Mouse (Mus musculus) heart, embryonic 15.5 days (tissue): ENCODE results near the gene Sirt4. TPM values are rescaled to one million over a fixed set of nuclear protein-coding genes. Genes with fewer than 3 reads are reported as not detected.

Experiments used
- ATAC-seq: fragments of 200-750 bp; cut with Nextera tagmentation; replicated peaks from 2 replicates; pipeline ENCODE4 v1.8.0; 2017; ENCODE audit warnings: low read depth, moderate TSS enrichment; ENCODE audit not compliant: insufficient number of reproducible peaks, insufficient read depth, low FRiP score
- H3K27ac ChIP-seq: fragments of 300-500 bp; sonication (generic); 2 replicates; pipeline ENCODE4 v1.5.1; 2015; ENCODE audit warnings: mild to moderate bottlenecking, inconsistent platforms
- H3K27me3 ChIP-seq: fragments of 300-500 bp; sonication (generic); 2 replicates; pipeline ENCODE4 v1.6.1; 2015; ENCODE audit warnings: inconsistent platforms
- H3K36me3 ChIP-seq: fragments of 300-500 bp; sonication (generic); 2 replicates; pipeline ENCODE4 v1.6.1; 2015; ENCODE audit warnings: mild to moderate bottlenecking, inconsistent platforms
- H3K4me1 ChIP-seq: fragments of 300-500 bp; sonication (generic); replicated peaks from 2 replicates; pipeline ENCODE4 v1.6.1; 2015; ENCODE audit warnings: inconsistent platforms
- H3K4me2 ChIP-seq: fragments of 300-500 bp; sonication (generic); 2 replicates; pipeline ENCODE4 v1.6.1; 2015; ENCODE audit warnings: inconsistent platforms, mild to moderate bottlenecking, moderate library complexity
- H3K4me3 ChIP-seq: fragments of 300-500 bp; sonication (generic); 2 replicates; pipeline ENCODE4 v1.5.1; 2015; ENCODE audit warnings: mild to moderate bottlenecking, inconsistent platforms
- H3K9ac ChIP-seq: fragments of 300-500 bp; sonication (generic); 2 replicates; pipeline ENCODE4 v1.6.1; 2015; ENCODE audit warnings: mild to moderate bottlenecking, inconsistent platforms
- H3K9me3 ChIP-seq: fragments of 300-500 bp; sonication (generic); replicated peaks from 2 replicates; pipeline ENCODE4 v1.6.1; 2016; ENCODE audit warnings: inconsistent platforms
- WGBS: fragments of 180-500 bp; shearing (Covaris S2); methylation state at CpG from one replicate; pipeline ENCODE4 v1.1.7; 2015; ENCODE audit warnings: mixed read lengths; 5-methylcytosine and 5-hydroxymethylcytosine counted together
- polyA plus RNA-seq: library from polyadenylated mRNA; unstranded; fragments of >200 nt; fragmentation: Nextera tagmentation; extraction: Ambion mirVana; gene quantifications from 2 replicates; pipeline ENCODE4 v1.2.1, GENCODE M21; 2015

The Sirt4 gene
- polyA plus RNA-seq, 1 experiment from 2014 or later: 20.9 TPM

DNA sequence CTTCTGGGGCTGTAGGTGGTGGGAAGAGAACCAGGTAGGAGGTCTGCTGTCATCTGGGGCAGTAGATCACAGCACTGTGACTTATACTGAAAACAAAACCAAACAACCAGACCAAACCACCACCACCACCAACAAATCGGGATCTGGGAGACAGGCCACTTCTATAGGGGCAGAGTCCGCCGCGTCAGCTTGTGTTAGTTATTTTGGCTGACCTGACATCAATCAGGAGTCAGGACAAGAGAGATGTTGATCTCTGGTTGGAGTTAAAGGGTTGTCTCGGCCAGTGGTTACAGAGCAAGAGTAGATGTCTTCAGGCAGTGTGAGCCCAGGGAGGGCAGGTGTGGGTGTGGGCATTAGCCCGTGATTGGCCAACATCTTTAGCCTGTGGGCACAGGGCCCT, 29.8 kb upstream of the Sirt4 start:
- Histone ChIP-seq H3K4me1 (peaks cover 55% of the 10 kb centered on the region), H3K4me2 (no peak overlapping the region), H3K9ac (peak overlapping the region; percentile 36; the same call in 1 of the 2 replicates)

DNA sequence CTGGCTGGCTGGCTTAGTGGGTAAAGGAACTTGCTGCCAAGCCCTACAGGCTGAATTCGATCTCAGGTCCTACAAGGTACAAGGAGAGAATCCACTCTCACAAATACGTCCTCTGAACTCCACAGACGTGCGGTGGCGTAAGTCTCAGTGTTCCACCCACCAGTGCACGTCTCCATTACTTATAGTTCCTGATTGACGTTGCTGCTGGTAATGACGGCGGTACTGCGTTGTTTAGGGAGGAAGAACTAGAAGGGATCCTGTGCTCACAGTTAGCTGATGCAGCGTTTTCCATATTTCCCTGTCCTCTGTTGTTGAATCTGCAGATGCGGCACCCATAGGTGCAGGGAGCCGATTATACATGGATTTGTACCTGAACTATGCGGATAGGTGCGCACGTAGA, 29.2 kb upstream of the Sirt4 start:
- H3K27ac ChIP-seq: peak overlapping the region; percentile 93
- ATAC-seq: no peak
- H3K36me3 ChIP-seq: no peaks in the 10 kb centered on the region; the same call in 1 of the 2 replicates
- no peak overlapping the region for H3K9ac ChIP-seq
- no peak overlapping the region for H3K4me2 ChIP-seq
- 91% methylated on average over 16 of the region's 16 CpGs for WGBS
- no peaks in the 10 kb centered on the region for H3K27me3 ChIP-seq
- H3K4me3 ChIP-seq: no peak overlapping the region
- no peaks in the 10 kb centered on the region for H3K9me3 ChIP-seq
- H3K4me1 ChIP-seq: peaks cover 58% of the 10 kb centered on the region

More for the DNA sequence above, 29.8 kb upstream of the Sirt4 start:
- H3K36me3 ChIP-seq: no peaks in the 10 kb centered on the region; the same call in 1 of the 2 replicates
- H3K27ac ChIP-seq: peak overlapping the region; percentile 93
- H3K9me3 ChIP-seq: no peaks in the 10 kb centered on the region
- 73% methylated on average over 6 of the region's 6 CpGs for WGBS
- H3K27me3 ChIP-seq: no peaks in the 10 kb centered on the region
- ATAC-seq: no peak
- no peak overlapping the region for H3K4me3 ChIP-seq

DNA sequence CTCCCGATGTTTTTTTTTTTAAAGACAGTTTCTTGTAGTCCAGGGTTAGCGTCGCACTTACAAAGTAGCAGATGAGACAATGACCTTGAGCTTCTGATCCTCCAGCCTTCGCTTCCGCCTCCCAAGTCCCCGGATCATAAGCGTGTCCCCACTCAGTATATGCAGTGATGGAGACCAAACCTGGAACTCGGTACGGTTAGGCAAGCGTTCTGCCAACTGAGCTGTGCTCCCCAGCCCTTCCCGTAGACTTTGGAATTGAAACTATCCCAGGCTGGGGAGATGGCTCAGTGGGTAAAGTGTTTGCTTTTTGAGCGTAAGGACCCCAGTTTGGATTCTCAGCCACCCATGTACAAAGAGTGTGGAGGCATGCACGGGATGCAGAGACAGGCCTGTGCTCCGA, 28.7 kb upstream of the Sirt4 start:
- Histone ChIP-seq H3K9me3 (no peaks in the 10 kb centered on the region), H3K9ac (no peak overlapping the region), H3K36me3 (no peaks in the 10 kb centered on the region; the same call in 1 of the 2 replicates), H3K27ac (peak overlapping the region; percentile 93), H3K4me1 (peaks cover 63% of the 10 kb centered on the region), H3K4me3 (no peak overlapping the region), H3K27me3 (no peaks in the 10 kb centered on the region), H3K4me2 (no peak overlapping the region)
- 94% methylated on average over 14 of the region's 14 CpGs for WGBS
- no peak for ATAC-seq

DNA sequence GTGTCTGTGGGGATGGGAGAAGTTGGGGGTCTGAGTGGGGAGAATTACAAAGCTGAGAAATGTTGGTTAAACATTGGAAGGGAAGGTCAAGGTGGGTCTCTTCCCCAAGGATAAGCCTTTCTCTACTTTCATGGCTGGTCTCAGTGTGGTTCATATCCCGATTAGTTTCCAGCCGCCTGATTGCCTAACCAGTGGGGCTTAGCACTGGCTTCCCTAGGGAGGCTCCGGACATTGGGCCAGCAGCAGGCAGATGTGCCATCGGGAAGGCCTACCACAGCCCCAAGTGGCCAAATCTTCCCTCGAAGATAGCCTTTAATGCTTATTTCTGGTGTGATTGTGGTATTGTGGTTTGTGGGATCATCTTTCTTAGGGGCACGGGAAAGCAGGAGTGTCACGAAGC, 27.9 kb upstream of the Sirt4 start:
- Histone ChIP-seq H3K9me3 (no peaks in the 10 kb centered on the region), H3K27ac (no peak overlapping the region), H3K4me2 (no peak overlapping the region), H3K27me3 (no peaks in the 10 kb centered on the region), H3K9ac (no peak overlapping the region), H3K4me3 (no peak overlapping the region), H3K4me1 (peaks cover 69% of the 10 kb centered on the region), H3K36me3 (no peaks in the 10 kb centered on the region)
- 89% methylated on average over 7 of the region's 7 CpGs for WGBS
- no peak for ATAC-seq

DNA sequence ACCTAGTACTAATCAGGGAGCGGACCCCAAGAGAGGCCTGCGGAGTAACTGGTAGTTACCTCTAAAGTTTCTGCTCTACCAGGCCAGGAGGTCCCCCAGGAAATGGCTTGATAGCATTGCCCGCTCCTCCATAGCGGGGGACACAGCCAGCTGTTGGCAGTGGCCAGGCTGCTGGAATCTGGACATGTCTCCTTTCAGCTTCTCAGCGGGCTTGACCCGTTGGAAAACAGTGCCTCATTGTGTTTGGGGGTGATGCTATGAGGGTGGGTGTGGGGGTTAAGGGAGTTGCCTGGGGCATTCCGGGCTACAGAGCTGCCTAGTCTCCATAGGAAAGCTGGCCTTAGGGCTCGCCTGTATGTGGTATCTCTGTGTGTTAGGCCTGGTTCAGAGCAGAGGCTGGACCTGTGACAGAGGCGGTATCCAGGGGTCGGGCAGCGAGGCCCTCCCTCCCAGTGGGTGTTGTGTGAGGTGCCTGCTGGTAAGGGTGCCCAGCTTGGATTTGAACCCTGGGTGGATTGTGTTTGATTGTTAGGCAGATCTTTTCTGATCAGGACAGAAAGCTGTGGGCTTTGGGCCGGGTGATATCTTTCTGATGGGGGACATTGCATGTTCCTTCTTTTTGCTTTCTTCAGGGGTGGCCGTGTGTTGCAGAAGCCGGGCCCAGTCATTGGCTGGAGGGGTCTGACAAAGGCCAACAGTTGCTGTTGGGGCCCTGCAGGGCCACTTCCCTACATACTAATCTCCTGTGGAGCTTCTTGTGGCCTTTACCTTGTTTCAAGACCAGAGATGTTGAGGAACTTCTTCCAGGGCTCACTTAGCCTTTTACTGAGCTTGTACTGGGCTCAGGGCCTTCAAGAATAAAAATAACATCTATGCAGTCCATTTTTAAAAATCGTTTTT, 25.5 kb upstream of the Sirt4 start:
- H3K4me3 ChIP-seq: peak overlapping the region; percentile 92
- H3K27me3 ChIP-seq: no peaks in the 10 kb centered on the region
- peak overlapping the region; percentile 43; the same call in 1 of the 2 replicates for H3K9ac ChIP-seq
- WGBS: 67% methylated on average over 15 of the region's 15 CpGs
- ATAC-seq: no peak
- H3K9me3 ChIP-seq: no peaks in the 10 kb centered on the region
- peaks cover 53% of the 10 kb centered on the region for H3K4me1 ChIP-seq
- no peaks in the 10 kb centered on the region for H3K36me3 ChIP-seq
- peak overlapping the region; percentile 74 for H3K4me2 ChIP-seq
- peak overlapping the region; percentile 76 for H3K27ac ChIP-seq

DNA sequence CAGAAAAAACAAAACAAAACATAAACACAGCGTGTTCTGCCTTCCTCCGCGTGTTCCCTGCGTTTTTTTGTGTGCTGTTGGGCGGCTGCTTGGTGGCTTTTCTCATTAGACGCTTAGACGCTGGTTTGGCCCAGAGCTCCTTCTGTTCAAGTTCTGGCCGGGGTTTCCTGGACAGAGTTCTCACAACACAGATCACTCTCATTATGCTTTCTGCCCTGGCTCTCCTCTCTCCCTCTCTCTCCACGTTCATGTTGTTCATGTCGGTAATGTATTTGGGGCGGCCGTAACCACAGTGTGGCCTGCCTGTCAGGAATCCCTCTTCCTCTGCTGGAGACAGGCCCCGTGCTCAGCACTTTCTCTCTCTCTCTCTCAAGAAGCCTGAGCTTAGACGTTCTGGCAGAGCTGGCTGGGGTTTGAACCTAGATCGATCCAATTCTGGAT, 24.8 kb upstream of the Sirt4 start:
- WGBS: 43% methylated on average over 15 of the region's 15 CpGs
- no peak for ATAC-seq
- H3K4me1 ChIP-seq: peaks cover 46% of the 10 kb centered on the region

DNA sequence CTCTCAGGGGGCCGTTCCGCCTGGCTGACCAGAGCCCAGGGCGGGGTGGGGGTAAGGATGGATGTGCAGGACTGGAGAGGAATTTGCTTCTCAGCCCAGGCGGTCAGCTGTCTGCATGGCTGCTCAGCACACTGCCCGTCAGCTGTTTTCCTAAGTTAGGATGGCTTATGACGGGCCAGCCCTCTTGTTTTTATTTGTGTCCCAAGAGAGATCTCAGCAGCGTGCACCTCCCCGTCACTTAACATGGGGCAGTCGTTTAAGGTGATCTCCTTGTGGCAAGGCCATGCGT, 24.3 kb upstream of the Sirt4 start:
- Histone ChIP-seq H3K4me3 (peak overlapping the region; percentile 92), H3K4me2 (peak overlapping the region; percentile 74), H3K27ac (peak overlapping the region; percentile 76), H3K4me1 (peaks cover 41% of the 10 kb centered on the region), H3K9ac (peak overlapping the region; percentile 95), H3K9me3 (no peaks in the 10 kb centered on the region), H3K36me3 (no peaks in the 10 kb centered on the region), H3K27me3 (no peaks in the 10 kb centered on the region)
- no peak for ATAC-seq
- 40% methylated on average over 10 of the region's 10 CpGs for WGBS

More for the DNA sequence above, 24.8 kb upstream of the Sirt4 start:
- Histone ChIP-seq H3K36me3 (no peaks in the 10 kb centered on the region), H3K9ac (peak overlapping the region; percentile 43; the same call in 1 of the 2 replicates), H3K4me3 (peak overlapping the region; percentile 92), H3K4me2 (peak overlapping the region; percentile 74), H3K27ac (peak overlapping the region; percentile 76), H3K9me3 (no peaks in the 10 kb centered on the region), H3K27me3 (no peaks in the 10 kb centered on the region)

DNA sequence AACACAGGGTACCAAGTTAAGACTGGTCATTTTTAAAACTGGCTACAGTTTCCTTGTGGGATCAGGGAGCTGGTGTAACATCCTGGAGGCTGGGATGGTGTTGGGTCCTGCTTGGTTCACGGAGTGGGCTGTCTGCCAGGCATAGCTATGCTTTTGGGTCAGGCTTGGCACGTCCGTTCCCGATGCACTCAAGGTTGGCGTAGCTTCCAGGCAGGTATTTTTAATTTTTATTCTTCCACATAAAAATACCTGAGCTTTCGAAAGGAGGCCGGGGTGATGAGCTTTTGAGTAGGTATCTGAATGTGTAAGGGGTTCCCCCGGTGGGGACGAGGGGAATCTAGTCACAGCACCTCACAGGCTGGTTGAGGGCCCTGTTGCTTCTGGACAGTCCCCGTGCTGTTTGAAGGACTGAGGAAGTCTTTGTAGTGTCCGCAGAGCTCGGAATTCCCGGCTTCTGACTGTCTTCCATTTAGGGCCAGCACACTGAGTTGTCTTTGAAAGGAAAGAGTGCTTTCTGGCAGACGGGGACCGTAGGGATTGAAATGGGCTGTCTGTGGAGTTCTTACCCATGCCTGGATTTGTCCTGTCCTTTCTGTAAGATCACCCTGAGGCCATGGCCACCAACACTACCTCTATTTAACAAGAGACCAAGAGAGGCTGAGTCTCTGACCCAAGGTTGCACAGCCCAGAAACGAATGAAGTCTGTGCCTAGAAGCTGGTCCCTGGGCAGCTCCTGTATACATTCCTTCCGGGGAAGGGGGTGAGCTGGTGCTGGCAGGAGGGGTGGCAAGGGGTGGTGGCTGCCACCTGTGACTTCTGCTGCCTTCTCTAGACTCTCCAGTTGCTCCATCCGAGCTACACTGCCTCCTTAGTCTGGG, 23.7 kb upstream of the Sirt4 start:
- 30% methylated on average over 18 of the region's 18 CpGs for WGBS
- peak overlapping the region; percentile 74 for H3K4me2 ChIP-seq
- H3K27me3 ChIP-seq: no peaks in the 10 kb centered on the region
- H3K27ac ChIP-seq: peak overlapping the region; percentile 76
- H3K9me3 ChIP-seq: no peaks in the 10 kb centered on the region
- peaks cover 36% of the 10 kb centered on the region for H3K4me1 ChIP-seq
- H3K9ac ChIP-seq: peak overlapping the region; percentile 95
- ATAC-seq: no peak
- H3K4me3 ChIP-seq: peak overlapping the region; percentile 92
- H3K36me3 ChIP-seq: no peaks in the 10 kb centered on the region

DNA sequence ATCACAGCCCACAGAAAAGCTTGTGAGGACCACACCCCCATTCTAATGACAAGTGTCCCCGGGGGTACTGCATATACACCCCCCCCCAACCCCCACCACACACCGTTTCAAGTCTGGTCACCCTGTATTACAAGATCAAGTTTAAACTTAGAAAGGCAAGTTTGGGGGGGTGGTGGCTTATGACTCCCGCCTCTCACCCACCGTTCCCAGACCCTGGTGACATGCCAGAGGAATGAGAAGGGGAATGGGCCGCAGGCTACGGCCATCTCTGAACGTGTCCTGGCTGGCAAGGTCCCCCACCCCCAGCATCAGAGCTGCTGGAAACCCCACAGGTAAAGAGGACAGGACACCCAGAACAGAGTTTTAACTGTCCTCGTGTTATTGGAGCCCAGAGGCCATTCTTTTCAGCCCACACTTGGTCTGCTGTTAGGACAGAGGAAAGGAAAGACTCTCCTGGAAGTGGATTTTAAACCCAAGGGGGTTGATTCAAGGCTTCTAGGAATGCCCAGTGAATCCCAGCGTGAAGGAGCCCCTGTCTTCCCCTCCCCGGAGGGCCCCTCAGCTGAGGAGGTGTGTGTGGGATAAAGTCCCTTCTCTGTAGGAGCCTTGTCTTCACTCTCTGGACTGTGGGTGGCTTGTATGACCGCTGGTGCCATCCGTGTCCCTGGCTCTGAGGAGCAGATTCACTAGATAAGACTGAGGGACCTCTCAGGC, 22.9 kb upstream of the Sirt4 start:
- 13% methylated on average over 12 of the region's 12 CpGs for WGBS

DNA sequence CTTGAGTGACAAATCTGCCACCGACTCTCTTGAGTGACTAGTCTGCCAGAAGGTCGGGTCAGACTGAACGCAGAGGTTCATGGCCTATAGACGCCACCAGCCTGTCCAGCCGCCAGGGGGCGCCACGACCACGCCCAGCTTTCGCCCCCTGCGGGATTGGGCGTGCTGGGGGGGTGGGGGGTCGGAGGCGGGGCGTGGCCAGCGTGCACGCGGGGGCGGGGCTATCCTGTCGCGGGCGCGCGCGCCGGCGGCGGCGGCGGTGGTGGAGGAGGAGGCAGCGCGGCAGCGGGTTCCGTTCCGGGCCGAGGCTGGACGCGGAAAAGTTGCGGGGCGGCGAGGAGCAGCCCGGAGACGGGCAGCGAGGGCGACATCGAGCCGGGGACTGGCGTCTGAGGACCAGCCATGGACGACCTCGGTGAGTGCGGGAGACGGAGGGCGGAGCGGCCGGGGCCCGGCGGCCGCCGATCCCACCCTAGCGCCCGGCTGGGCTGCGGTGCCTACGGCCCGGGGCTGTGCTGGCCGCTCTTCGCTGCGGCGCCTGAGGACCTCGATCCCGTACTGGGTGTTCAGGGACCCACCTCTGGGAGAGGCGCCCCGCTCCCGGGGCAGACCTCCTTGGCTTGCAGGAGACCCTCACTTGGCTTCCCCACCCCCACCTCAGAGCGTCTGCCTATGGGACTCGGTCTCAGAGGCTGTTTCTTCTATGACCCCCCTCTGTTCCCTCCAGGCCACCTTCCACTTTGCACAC, 22.1 kb upstream of the Sirt4 start, which contains the start of gene Pxn:
Gene Pxn (plus strand): TSS at position 223 of the 748 bp plus-strand sequence.
- H3K27me3 ChIP-seq: no peaks in the 10 kb centered on the region
- WGBS: under 1% methylated on average over 56 of the region's 74 CpGs
- peak within 1 kb of the TSS; percentile 95 for H3K9ac ChIP-seq
- peaks cover 33% of the 10 kb centered on the region for H3K4me1 ChIP-seq
- H3K4me3 ChIP-seq: peak within 1 kb of the TSS; percentile 92
- no peaks in the 10 kb centered on the region for H3K9me3 ChIP-seq
- no peaks in the 10 kb centered on the region for H3K36me3 ChIP-seq
- H3K27ac ChIP-seq: peak within 1 kb of the TSS; percentile 76
- peak within 1 kb of the TSS; percentile 74 for H3K4me2 ChIP-seq
- ATAC-seq: peak; percentile 85

More for the DNA sequence above, 22.9 kb upstream of the Sirt4 start:
- Histone ChIP-seq H3K4me2 (peak overlapping the region; percentile 74), H3K27ac (peak overlapping the region; percentile 76), H3K9ac (peak overlapping the region; percentile 95), H3K27me3 (no peaks in the 10 kb centered on the region), H3K9me3 (no peaks in the 10 kb centered on the region), H3K36me3 (no peaks in the 10 kb centered on the region), H3K4me1 (peaks cover 35% of the 10 kb centered on the region), H3K4me3 (peak overlapping the region; percentile 92)
- peak; percentile 13; the same call in 1 of the 2 replicates for ATAC-seq
